Mouse (Mus musculus) cortical plate, adult 2 months (tissue): ENCODE results near the gene Atp8a1. TPM values are rescaled to one million over a fixed set of nuclear protein-coding genes. Genes with fewer than 3 reads are reported as not detected.

Experiments used
- H3K27ac ChIP-seq: fragments of 200-500 bp; 2 replicates; pipeline ENCODE4 v1.5.1; 2012; ENCODE audit warnings: low read length, control low read depth, inconsistent platforms; ENCODE audit not compliant: insufficient read depth
- H3K4me1 ChIP-seq: fragments of 200-500 bp; 2 replicates; pipeline ENCODE4 v1.6.1; 2011; ENCODE audit warnings: low read length; ENCODE audit not compliant: control insufficient read depth, insufficient read depth
- H3K4me3 ChIP-seq: fragments of 200-500 bp; 2 replicates; pipeline ENCODE4 v1.5.1; 2011; ENCODE audit warnings: mild to moderate bottlenecking, low read length, control low read depth; ENCODE audit not compliant: insufficient read depth
- CTCF ChIP-seq: fragments of 200-500 bp; IDR thresholded peaks from 2 replicates; pipeline ENCODE4 v1.5.1; 2011; ENCODE audit warnings: mild to moderate bottlenecking, control low read depth, low read length; ENCODE audit not compliant: insufficient read depth; ENCODE audit errors: extremely low read depth
- POLR2A ChIP-seq: fragments of 200-500 bp; IDR thresholded peaks from 2 replicates; pipeline ENCODE4 v1.6.1; 2011; ENCODE audit warnings: mild to moderate bottlenecking, low read length, control low read depth; ENCODE audit not compliant: insufficient read depth; ENCODE audit errors: extremely low read depth
- polyA plus RNA-seq: library from polyadenylated mRNA; depleted of rRNA; stranded (reverse); fragments of >200 nt; gene quantifications from 2 replicates; pipeline ENCODE4 v1.2.3, GENCODE M21; 2012

The Atp8a1 gene
- polyA plus RNA-seq, 1 experiment, result 70.3 TPM

GRCm38 (mm10) chr5:67739261-67739660 is 108.0 kb downstream of the Atp8a1 start:
- no peak for TF ChIP-seq CTCF
- TF ChIP-seq POLR2A, result no peak
- no peak overlapping the region for H3K4me3 ChIP-seq
- H3K27ac ChIP-seq, result no peak overlapping the region
- H3K4me1 ChIP-seq, result no peaks in the 10 kb centered on the region

GRCm38 (mm10) chr5:67738133-67738532 is 109.1 kb downstream of the Atp8a1 start:
- H3K4me3 ChIP-seq, result no peak overlapping the region
- no peaks in the 10 kb centered on the region for H3K4me1 ChIP-seq
- TF ChIP-seq CTCF (no peak), POLR2A (no peak)
- no peak overlapping the region for H3K27ac ChIP-seq

GRCm38 (mm10) chr5:67735771-67736170 is 111.5 kb downstream of the Atp8a1 start:
- Histone ChIP-seq H3K27ac (no peak overlapping the region), H3K4me1 (peaks cover 2% of the 10 kb centered on the region; the same call in 1 of the 2 replicates), H3K4me3 (no peak overlapping the region)
- TF ChIP-seq POLR2A (no peak), CTCF (no peak)

- peaks cover 2% of the 10 kb centered on the region; the same call in 1 of the 2 replicates for H3K4me1 ChIP-seq
- TF ChIP-seq CTCF, result no peak
- TF ChIP-seq POLR2A, result no peak
- no peak overlapping the region for H3K4me3 ChIP-seq
- no peak overlapping the region for H3K27ac ChIP-seq
Measured at GRCm38 (mm10) chr5:67733551-67734258, 113.5 kb downstream of the Atp8a1 start.

- H3K27ac ChIP-seq, result no peak overlapping the region
- no peak for TF ChIP-seq CTCF
- TF ChIP-seq POLR2A, result no peak
- H3K4me3 ChIP-seq, result no peak overlapping the region
- peaks cover 2% of the 10 kb centered on the region; the same call in 1 of the 2 replicates for H3K4me1 ChIP-seq
Measured at GRCm38 (mm10) chr5:67733150-67733549, 114.1 kb downstream of the Atp8a1 start.

- H3K27ac ChIP-seq, result no peak overlapping the region
- no peak overlapping the region for H3K4me3 ChIP-seq
- peaks cover 4% of the 10 kb centered on the region for H3K4me1 ChIP-seq
- TF ChIP-seq POLR2A (no peak), CTCF (no peak)
Measured at GRCm38 (mm10) chr5:67727755-67728154, 119.5 kb downstream of the Atp8a1 start.

- no peak for TF ChIP-seq POLR2A
- no peak for TF ChIP-seq CTCF
- H3K27ac ChIP-seq, result no peak overlapping the region
Measured at GRCm38 (mm10) chr5:67726810-67727209, 120.4 kb downstream of the Atp8a1 start.

GRCm38 (mm10) chr5:67701641-67702040 is 145.6 kb downstream of the Atp8a1 start:
- H3K27ac ChIP-seq, result no peak overlapping the region
- H3K4me1 ChIP-seq, result peaks cover 3% of the 10 kb centered on the region; the same call in 1 of the 2 replicates
- H3K4me3 ChIP-seq, result no peak overlapping the region
- TF ChIP-seq POLR2A (no peak), CTCF (no peak)

More at GRCm38 (mm10) chr5:67726810-67727209, 120.4 kb downstream of the Atp8a1 start:
- Histone ChIP-seq H3K4me1 (peaks cover 2% of the 10 kb centered on the region), H3K4me3 (no peak overlapping the region)

GRCm38 (mm10) chr5:67699418-67699817 is 147.8 kb downstream of the Atp8a1 start:
- no peak for TF ChIP-seq POLR2A
- TF ChIP-seq CTCF, result no peak
- Histone ChIP-seq H3K4me1 (peaks cover 3% of the 10 kb centered on the region; the same call in 1 of the 2 replicates), H3K27ac (no peak overlapping the region), H3K4me3 (no peak overlapping the region)

- no peak overlapping the region for H3K4me3 ChIP-seq
- no peak for TF ChIP-seq POLR2A
- H3K4me1 ChIP-seq, result peaks cover 3% of the 10 kb centered on the region; the same call in 1 of the 2 replicates
- H3K27ac ChIP-seq, result peak overlapping the region; percentile 78; the same call in 1 of the 2 replicates
Measured at GRCm38 (mm10) chr5:67698176-67698575, 149.1 kb downstream of the Atp8a1 start.

GRCm38 (mm10) chr5:67696741-67697596 is 150.3 kb downstream of the Atp8a1 start:
- Histone ChIP-seq H3K4me1 (peaks cover 3% of the 10 kb centered on the region; the same call in 1 of the 2 replicates), H3K27ac (no peak overlapping the region), H3K4me3 (no peak overlapping the region)
- TF ChIP-seq CTCF (no peak), POLR2A (no peak)
